Mouse (Mus musculus) forebrain, embryonic 16.5 days (tissue): ENCODE results near the gene Cd320. TPM values are rescaled to one million over a fixed set of nuclear protein-coding genes. Genes with fewer than 3 reads are reported as not detected.
"Not testable (repeated sequence)": the region's sequence is repeated elsewhere in the genome, so short reads cannot be mapped to it uniquely, and the experiment has no call there.

ENCODE experiments used
- ATAC-seq: fragments of 200-750 bp; cut with Nextera tagmentation; 2 replicates; pipeline ENCODE4 v1.8.0; 2017; ENCODE audit warnings: mild to moderate bottlenecking, moderate library complexity
- H3K27ac ChIP-seq: fragments of 300-500 bp; sonication (generic); 2 replicates; pipeline ENCODE4 v1.5.1; 2014; ENCODE audit warnings: low read length, control low read depth
- H3K27me3 ChIP-seq: fragments of 300-500 bp; sonication (generic); replicated peaks from 2 replicates; pipeline ENCODE4 v1.6.1; 2014; ENCODE audit warnings: low read length; ENCODE audit not compliant: control insufficient read depth, insufficient read depth
- H3K36me3 ChIP-seq: fragments of 300-500 bp; sonication (generic); 2 replicates; pipeline ENCODE4 v1.6.1; 2014; ENCODE audit not compliant: control insufficient read depth, insufficient read depth
- H3K4me1 ChIP-seq: fragments of 300-500 bp; sonication (generic); replicated peaks from 2 replicates; pipeline ENCODE4 v1.6.1; 2014; ENCODE audit warnings: low read length; ENCODE audit not compliant: control insufficient read depth, insufficient read depth
- H3K4me2 ChIP-seq: fragments of 300-500 bp; sonication (generic); 2 replicates; pipeline ENCODE4 v1.6.1; 2014; ENCODE audit warnings: mild to moderate bottlenecking, low read length, control low read depth
- H3K4me3 ChIP-seq: fragments of 300-500 bp; sonication (generic); replicated peaks from 2 replicates; pipeline ENCODE4 v1.5.1; 2014; ENCODE audit warnings: mild to moderate bottlenecking, low read length, control low read depth
- H3K9ac ChIP-seq: fragments of 300-500 bp; sonication (generic); replicated peaks from 2 replicates; pipeline ENCODE4 v1.6.1; 2014; ENCODE audit warnings: low read depth, low read length, control low read depth
- H3K9me3 ChIP-seq: fragments of 300-500 bp; sonication (generic); 2 replicates; pipeline ENCODE4 v1.6.1; 2016; ENCODE audit warnings: low read length; ENCODE audit not compliant: control insufficient read depth
- WGBS: fragments of 180-500 bp; shearing (Covaris S2); extraction: QIAGEN DNeasy Blood & Tissue Kit; methylation state at CpG from one replicate; pipeline ENCODE4 v1.1.7; 2014; 5-methylcytosine and 5-hydroxymethylcytosine counted together
- polyA plus RNA-seq: library from polyadenylated mRNA; unstranded; fragments of >200 nt; fragmentation: Nextera tagmentation; extraction: Ambion mirVana; gene quantifications from 2 replicates; pipeline ENCODE4 v1.2.1, GENCODE M21; 2015

Gene Cd320
- polyA plus RNA-seq, 1 experiment from 2014 or later = 62.0 TPM

DNA sequence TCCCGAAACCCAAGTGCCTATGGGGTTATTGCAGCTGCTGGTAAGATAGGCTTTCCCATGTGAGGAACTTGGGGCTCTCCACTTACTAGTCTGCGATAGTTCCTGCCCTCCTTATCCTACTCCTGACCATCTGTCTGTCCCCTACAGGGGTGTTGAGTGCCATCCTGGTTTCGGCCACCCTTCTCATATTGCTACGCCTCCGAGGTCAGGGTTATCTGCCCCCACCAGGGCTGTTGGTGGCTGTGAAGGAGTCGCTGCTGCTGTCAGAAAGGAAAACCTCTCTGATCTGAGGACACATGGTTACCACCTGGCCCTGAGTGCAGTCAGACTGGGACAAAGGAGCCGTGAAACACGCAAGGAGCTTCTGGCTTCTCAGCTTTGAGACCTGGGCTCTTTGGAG, 5.2 kb downstream of the Cd320 start:
- H3K4me3 ChIP-seq = no peak overlapping the region
- no peak overlapping the region for H3K27ac ChIP-seq
- H3K4me2 ChIP-seq = no peak overlapping the region
- ATAC-seq = no peak
- H3K27me3 ChIP-seq = no peaks in the 10 kb centered on the region
- H3K9me3 ChIP-seq = no peaks in the 10 kb centered on the region
- H3K9ac ChIP-seq = no peak overlapping the region
- peaks cover 5% of the 10 kb centered on the region for H3K36me3 ChIP-seq
- WGBS = 94% methylated on average over 8 of the region's 8 CpGs
- peaks cover 12% of the 10 kb centered on the region for H3K4me1 ChIP-seq

DNA sequence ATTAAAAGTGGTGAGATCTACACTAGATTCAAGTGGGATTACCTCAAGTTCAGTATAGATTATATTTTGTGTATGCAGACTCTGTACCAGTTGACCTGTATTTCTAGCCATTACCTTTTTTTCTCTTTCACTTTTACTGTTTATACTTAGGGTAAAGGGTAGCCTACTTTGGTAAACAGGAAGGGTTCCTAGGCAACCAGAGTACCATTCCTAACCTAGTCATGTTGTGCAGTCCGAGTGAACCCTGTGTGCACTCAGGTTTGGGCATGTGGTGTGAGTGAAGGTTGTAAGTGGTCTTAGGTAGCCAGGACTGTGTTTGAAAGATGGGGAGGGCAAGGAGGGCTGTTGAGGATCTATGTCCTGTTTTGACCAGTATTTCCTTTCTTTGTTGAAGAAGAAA, 8.4 kb downstream of the Cd320 start:
- WGBS = 79% methylated on average over 1 of the region's 1 CpGs
- Histone ChIP-seq H3K9me3 (no peaks in the 10 kb centered on the region), H3K36me3 (peaks cover 5% of the 10 kb centered on the region), H3K4me3 (no peak overlapping the region), H3K27me3 (no peaks in the 10 kb centered on the region), H3K4me2 (no peak overlapping the region), H3K4me1 (no peaks in the 10 kb centered on the region), H3K27ac (no peak overlapping the region), H3K9ac (no peak overlapping the region)
- ATAC-seq = no peak

DNA sequence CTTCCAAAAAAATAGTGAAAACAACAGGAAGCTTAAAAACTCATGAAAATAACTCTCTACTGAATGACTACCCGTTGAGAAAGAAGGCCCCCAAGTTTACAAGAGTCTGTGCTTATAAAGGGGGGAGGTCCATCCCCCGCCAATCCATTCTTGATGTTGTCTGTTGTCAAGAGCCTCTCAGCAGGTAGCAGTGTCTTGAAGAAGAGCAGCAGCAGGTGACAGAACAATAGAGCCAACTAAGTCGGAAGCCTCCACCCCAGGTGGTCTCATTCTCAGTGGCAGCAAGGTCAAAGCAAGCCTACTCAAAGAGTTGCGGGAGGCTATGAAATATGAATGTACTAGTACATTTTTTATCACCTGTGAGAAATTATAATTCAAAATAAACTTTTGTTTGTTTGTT, 14.9 kb downstream of the Cd320 start:
- WGBS = 74% methylated on average over 4 of the region's 4 CpGs
- Histone ChIP-seq H3K36me3 (no peaks in the 10 kb centered on the region), H3K27ac (no peak overlapping the region), H3K4me1 (no peaks in the 10 kb centered on the region), H3K4me3 (no peak overlapping the region), H3K9me3 (0 out of 2 replicates have a peak, but pooled peaks cover 2% of the 10 kb centered on the region), H3K9ac (no peak overlapping the region), H3K4me2 (no peak overlapping the region), H3K27me3 (no peaks in the 10 kb centered on the region)
- no peak for ATAC-seq

DNA sequence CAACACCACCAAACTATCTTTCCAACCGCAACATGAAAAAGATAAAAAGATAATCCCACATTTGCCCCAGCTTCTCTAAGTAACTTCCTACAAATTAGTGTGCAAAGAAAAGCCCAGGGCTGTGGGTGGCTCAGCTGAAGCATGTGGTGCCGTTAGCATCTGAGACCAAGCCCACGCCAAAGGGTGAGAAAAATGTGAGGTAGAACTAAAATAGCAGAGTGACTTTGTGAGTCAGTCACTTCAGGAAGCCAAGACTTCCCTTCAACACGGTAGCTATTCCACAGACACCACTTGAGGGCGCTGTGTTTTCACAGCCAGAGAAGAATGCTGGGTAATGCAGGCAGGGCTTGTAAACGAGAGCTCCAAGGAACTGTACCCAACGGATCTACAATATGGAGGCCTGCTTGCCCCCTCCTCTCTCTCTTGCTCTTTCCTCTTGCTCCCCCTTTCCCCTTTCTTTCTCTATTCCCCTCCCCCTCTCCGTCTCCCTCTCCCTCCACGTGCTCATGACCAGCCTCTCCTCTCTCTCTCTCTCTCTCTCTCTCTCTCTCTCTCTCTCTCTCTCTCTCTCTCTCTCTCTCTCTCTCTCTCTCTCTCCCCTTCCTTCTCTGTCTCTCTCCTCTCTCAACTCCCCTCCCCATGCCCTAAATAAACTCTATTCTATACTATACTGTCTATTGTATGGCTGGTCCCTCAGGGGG, 22.6 kb downstream of the Cd320 start:
- WGBS = 43% methylated on average over 9 of the region's 9 CpGs
- ATAC-seq = no peak
- Histone ChIP-seq H3K4me3 (no peak overlapping the region), H3K9ac (no peak overlapping the region), H3K27ac (no peak overlapping the region), H3K4me2 (no peak overlapping the region), H3K36me3 (no peaks in the 10 kb centered on the region), H3K9me3 (no peaks in the 10 kb centered on the region), H3K4me1 (no peaks in the 10 kb centered on the region), H3K27me3 (no peaks in the 10 kb centered on the region)

DNA sequence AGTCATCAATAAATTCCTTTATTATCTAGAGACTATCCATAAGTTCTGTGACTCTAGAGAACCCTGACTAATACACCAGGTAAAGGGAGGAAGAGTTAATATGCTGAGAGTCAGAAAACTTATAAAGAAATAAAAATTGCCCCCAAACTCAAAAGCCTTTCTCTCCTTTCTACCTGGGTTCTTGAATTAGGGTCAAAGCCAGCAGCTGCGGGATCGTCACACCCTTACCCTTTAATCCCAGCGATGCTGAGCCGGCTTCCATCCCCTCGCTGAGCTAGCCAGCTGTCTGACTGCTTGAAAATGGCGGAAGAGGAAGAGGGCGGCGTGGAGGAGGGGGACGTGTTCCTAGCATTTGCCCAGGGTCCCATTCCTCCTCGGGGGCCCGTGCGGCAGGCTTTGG, 30.6 kb downstream of the Cd320 start, which contains the start of gene Gm7029:
Gm7029 (plus strand) TSS at position 301 of the 400 bp plus-strand sequence.
- H3K4me2 ChIP-seq, H3K27me3 ChIP-seq, H3K9ac ChIP-seq, ATAC-seq, H3K4me3 ChIP-seq, H3K36me3 ChIP-seq, H3K9me3 ChIP-seq, H3K4me1 ChIP-seq, H3K27ac ChIP-seq: not testable (repeated sequence)
- 87% methylated on average over 3 of the region's 12 CpGs for WGBS

GRCm38 (mm10) chr17:33874411-33874810, 31.5 kb downstream of the Cd320 start:
- Histone ChIP-seq H3K36me3 (no peaks in the 10 kb centered on the region), H3K9me3 (no peaks in the 10 kb centered on the region), H3K4me3 (no peak overlapping the region), H3K4me2 (no peak overlapping the region), H3K4me1 (no peaks in the 10 kb centered on the region), H3K27ac (no peak overlapping the region), H3K9ac (no peak overlapping the region), H3K27me3 (no peaks in the 10 kb centered on the region)
- no peak for ATAC-seq
- WGBS = 85% methylated on average over 11 of the region's 11 CpGs

GRCm38 (mm10) chr17:33875797-33876196, 32.9 kb downstream of the Cd320 start:
- 76% methylated on average over 5 of the region's 5 CpGs for WGBS
- not testable (repeated sequence) for H3K9me3 ChIP-seq, H3K4me2 ChIP-seq, H3K4me1 ChIP-seq, H3K4me3 ChIP-seq, H3K36me3 ChIP-seq, H3K27me3 ChIP-seq, H3K9ac ChIP-seq, ATAC-seq, H3K27ac ChIP-seq

- not testable (repeated sequence) for H3K9me3 ChIP-seq, H3K4me2 ChIP-seq, H3K27me3 ChIP-seq, H3K4me3 ChIP-seq, H3K9ac ChIP-seq, H3K36me3 ChIP-seq, H3K27ac ChIP-seq, H3K4me1 ChIP-seq, ATAC-seq
- 92% methylated on average over 9 of the region's 11 CpGs for WGBS
Observed at GRCm38 (mm10) chr17:33884320-33884719, 41.4 kb downstream of the Cd320 start.

DNA sequence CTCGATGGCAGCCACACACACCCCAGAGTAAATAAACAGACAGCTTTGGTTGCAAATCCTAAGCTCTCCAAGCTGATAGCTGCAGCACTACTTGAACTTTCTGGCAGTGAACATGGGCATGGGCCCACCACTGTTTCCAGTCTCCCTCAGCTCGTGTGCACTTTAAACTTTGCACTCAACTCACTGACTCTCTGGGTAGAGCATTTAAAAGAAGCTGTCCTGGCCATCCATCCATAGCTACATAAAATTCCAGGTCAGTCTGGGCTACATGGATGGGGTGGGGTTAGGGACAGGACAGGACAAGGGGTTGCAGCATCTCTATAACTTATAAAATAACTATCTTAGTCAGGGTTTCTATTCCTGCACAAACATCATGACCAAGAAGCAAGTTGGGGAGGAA, 44.9 kb downstream of the Cd320 start:
- H3K9me3 ChIP-seq, H3K9ac ChIP-seq, H3K36me3 ChIP-seq, H3K4me2 ChIP-seq, H3K27me3 ChIP-seq, H3K27ac ChIP-seq, H3K4me3 ChIP-seq, H3K4me1 ChIP-seq, ATAC-seq: not testable (repeated sequence)
- WGBS = 74% methylated on average over 2 of the region's 2 CpGs

GRCm38 (mm10) chr17:33888230-33888629, 45.3 kb downstream of the Cd320 start:
- not testable (repeated sequence) for H3K36me3 ChIP-seq, H3K9me3 ChIP-seq, H3K4me3 ChIP-seq, ATAC-seq, H3K4me2 ChIP-seq, H3K27ac ChIP-seq, H3K9ac ChIP-seq, H3K4me1 ChIP-seq, H3K27me3 ChIP-seq
